Mouse (Mus musculus) olfactory bulb, adult 2 months (tissue): ENCODE data around the gene Ccnd3. TPM values are rescaled to one million over a fixed set of nuclear protein-coding genes. Genes with fewer than 3 reads are reported as not detected.

Experiments used
- H3K27ac ChIP-seq: fragments of 200-500 bp; 2 replicates; pipeline ENCODE4 v1.5.1; 2012; ENCODE audit warnings: low read depth, low read length; ENCODE audit not compliant: insufficient read depth
- H3K4me1 ChIP-seq: fragments of 200-500 bp; 2 replicates; pipeline ENCODE4 v1.6.1; 2012; ENCODE audit warnings: low read length; ENCODE audit not compliant: control insufficient read depth, insufficient read depth
- H3K4me3 ChIP-seq: fragments of 200-500 bp; 2 replicates; pipeline ENCODE4 v1.5.1; 2012; ENCODE audit warnings: mild to moderate bottlenecking, low read depth, low read length, moderate library complexity; ENCODE audit not compliant: insufficient read depth
- CTCF ChIP-seq: fragments of 200-500 bp; IDR thresholded peaks from 2 replicates; pipeline ENCODE4 v1.5.1; 2012; ENCODE audit warnings: low read depth, mild to moderate bottlenecking, low read length, moderate library complexity; ENCODE audit not compliant: insufficient read depth
- POLR2A ChIP-seq: fragments of 200-500 bp; IDR thresholded peaks from 2 replicates; pipeline ENCODE4 v1.6.1; 2012; ENCODE audit warnings: mild to moderate bottlenecking, low read depth, low read length, moderate library complexity; ENCODE audit not compliant: insufficient read depth
- WGBS: fragments of 180-500 bp; shearing (Covaris S2); methylation state at CpG from one replicate; pipeline ENCODE4 v1.1.7; 2018; 5-methylcytosine and 5-hydroxymethylcytosine counted together
- polyA plus RNA-seq: library from polyadenylated mRNA; stranded (reverse); fragments of >200 nt; gene quantifications from 2 replicates; pipeline ENCODE4 v1.2.4, GENCODE M21; 2012; ENCODE audit warnings: low replicate concordance; ENCODE audit not compliant: missing spikeins, insufficient read depth, insufficient read length

Gene Ccnd3
- polyA plus RNA-seq, 1 experiment = 423 TPM

- TF ChIP-seq POLR2A (no peak), CTCF (no peak)
- no peak overlapping the region for H3K27ac ChIP-seq
- H3K4me1 ChIP-seq = peaks cover 13% of the 10 kb centered on the region
- no peak overlapping the region for H3K4me3 ChIP-seq
- 63% methylated on average over 7 of the region's 7 CpGs for WGBS
These were observed 38.3 kb downstream of the Ccnd3 start for GRCm38 (mm10) chr17:47543051-47543650.

- no peak for TF ChIP-seq POLR2A
- TF ChIP-seq CTCF = no peak
- Histone ChIP-seq H3K27ac (no peak overlapping the region), H3K4me3 (no peak overlapping the region), H3K4me1 (peaks cover 13% of the 10 kb centered on the region)
- WGBS = 93% methylated on average over 12 of the region's 12 CpGs
These were observed 40.3 kb downstream of the Ccnd3 start for GRCm38 (mm10) chr17:47545154-47545553.

GRCm38 (mm10) chr17:47545861-47546331 lies 41.0 kb downstream of the Ccnd3 start:
- no peak for TF ChIP-seq POLR2A
- TF ChIP-seq CTCF = no peak
- Histone ChIP-seq H3K27ac (no peak overlapping the region), H3K4me1 (peaks cover 13% of the 10 kb centered on the region), H3K4me3 (0 out of 2 replicates have a peak overlapping the region, but pooled peaks have one; percentile 1)
- 45% methylated on average over 17 of the region's 17 CpGs for WGBS

- TF ChIP-seq POLR2A (no peak), CTCF (no peak)
- H3K4me1 ChIP-seq = no peaks in the 10 kb centered on the region
- H3K27ac ChIP-seq = no peak overlapping the region
- WGBS = 52% methylated on average over 7 of the region's 7 CpGs
- H3K4me3 ChIP-seq = no peak overlapping the region
These were observed 46.2 kb downstream of the Ccnd3 start for GRCm38 (mm10) chr17:47551049-47551448.

GRCm38 (mm10) chr17:47552994-47553393 lies 48.1 kb downstream of the Ccnd3 start:
- no peak overlapping the region for H3K4me3 ChIP-seq
- H3K4me1 ChIP-seq = no peaks in the 10 kb centered on the region
- TF ChIP-seq CTCF (no peak), POLR2A (no peak)
- no peak overlapping the region for H3K27ac ChIP-seq

- 62% methylated on average over 10 of the region's 10 CpGs for WGBS
These were observed 49.8 kb downstream of the Ccnd3 start for GRCm38 (mm10) chr17:47554621-47555020.

GRCm38 (mm10) chr17:47557179-47557578 lies 52.3 kb downstream of the Ccnd3 start:
- Histone ChIP-seq H3K4me3 (no peak overlapping the region), H3K27ac (no peak overlapping the region), H3K4me1 (no peaks in the 10 kb centered on the region)
- TF ChIP-seq CTCF = no peak
- no peak for TF ChIP-seq POLR2A
- 81% methylated on average over 3 of the region's 3 CpGs for WGBS

More at GRCm38 (mm10) chr17:47554621-47555020, 49.8 kb downstream of the Ccnd3 start:
- H3K4me1 ChIP-seq = no peaks in the 10 kb centered on the region
- TF ChIP-seq CTCF = no peak
- no peak for TF ChIP-seq POLR2A
- H3K27ac ChIP-seq = no peak overlapping the region
- no peak overlapping the region for H3K4me3 ChIP-seq

- TF ChIP-seq POLR2A = no peak
- TF ChIP-seq CTCF = no peak
- no peak overlapping the region for H3K27ac ChIP-seq
- no peak overlapping the region for H3K4me3 ChIP-seq
- WGBS = 81% methylated on average over 6 of the region's 6 CpGs
- no peaks in the 10 kb centered on the region for H3K4me1 ChIP-seq
These were observed 54.9 kb downstream of the Ccnd3 start for GRCm38 (mm10) chr17:47559726-47560125.

GRCm38 (mm10) chr17:47562875-47563274 lies 58.0 kb downstream of the Ccnd3 start:
- no peaks in the 10 kb centered on the region for H3K4me1 ChIP-seq
- H3K27ac ChIP-seq = no peak overlapping the region
- TF ChIP-seq CTCF (no peak), POLR2A (no peak)
- H3K4me3 ChIP-seq = no peak overlapping the region
- 85% methylated on average over 6 of the region's 6 CpGs for WGBS
